Mouse (Mus musculus): ENCODE results near the gene Mybbp1a.

GRCm38 (mm10) chr11:72416666-72417065 lies 24.5 kb upstream of the Mybbp1a start:
- TF ChIP-seq MXI1 (IDR thresholded peaks at IDR 0.05; ENCODE audit: low read depth, low read length): no peak
- no peak for TF ChIP-seq CTCF (IDR thresholded peaks at IDR 0.05 in 2 of 3, conservative IDR thresholded peaks at IDR 0.05 in 1 of 3; ENCODE audit: control insufficient read depth in 1 of 3, insufficient read depth in 1 of 3, low read depth in 2 of 3, low read length in 3 of 3, poor library complexity in 1 of 3, severe bottlenecking in 1 of 3)
- no peak for TF ChIP-seq ZKSCAN1 (IDR thresholded peaks at IDR 0.05; ENCODE audit: low read depth, low read length)
- TF ChIP-seq CHD1 (IDR thresholded peaks at IDR 0.05; ENCODE audit: low read depth, low read length): no peak
- TF ChIP-seq HCFC1 (IDR thresholded peaks at IDR 0.05; ENCODE audit: low read depth, low read length): no peak
- TF ChIP-seq ZC3H11A (IDR thresholded peaks at IDR 0.05; ENCODE audit: low read depth, low read length): no peak
- no peak for TF ChIP-seq RCOR1 (IDR thresholded peaks at IDR 0.05; ENCODE audit: low read depth, low read length)
- TF ChIP-seq NELFE (IDR thresholded peaks at IDR 0.05; ENCODE audit: low read depth, low read length): no peak
- TF ChIP-seq ZMIZ1 (IDR thresholded peaks at IDR 0.05; ENCODE audit: low read depth, low read length): no peak
- no peak for TF ChIP-seq TAL1 (IDR thresholded peaks at IDR 0.05; ENCODE audit: low read length)
- TF ChIP-seq E2F4 (IDR thresholded peaks at IDR 0.05; ENCODE audit: borderline replicate concordance, low read depth, low read length): no peak

All from MEL (cell line).